Mouse (Mus musculus) thymus, adult 2 months (tissue): ENCODE measurements around the gene Sar1b.

Experiments
- CTCF ChIP-seq: fragments of 200-500 bp; IDR thresholded peaks from 2 replicates; pipeline ENCODE4 v1.5.1; 2012; ENCODE audit warnings: mild to moderate bottlenecking, control low read depth, low read length, moderate library complexity, borderline replicate concordance; ENCODE audit not compliant: control insufficient read depth, poor library complexity, insufficient read depth; ENCODE audit errors: extremely low read depth
- POLR2A ChIP-seq: fragments of 200-500 bp; IDR thresholded peaks from 2 replicates; pipeline ENCODE4 v1.6.1; 2012; ENCODE audit warnings: mild to moderate bottlenecking, low read length, control low read depth, moderate library complexity; ENCODE audit not compliant: control insufficient read depth, poor library complexity, insufficient read depth; ENCODE audit errors: extremely low read depth

DNA sequence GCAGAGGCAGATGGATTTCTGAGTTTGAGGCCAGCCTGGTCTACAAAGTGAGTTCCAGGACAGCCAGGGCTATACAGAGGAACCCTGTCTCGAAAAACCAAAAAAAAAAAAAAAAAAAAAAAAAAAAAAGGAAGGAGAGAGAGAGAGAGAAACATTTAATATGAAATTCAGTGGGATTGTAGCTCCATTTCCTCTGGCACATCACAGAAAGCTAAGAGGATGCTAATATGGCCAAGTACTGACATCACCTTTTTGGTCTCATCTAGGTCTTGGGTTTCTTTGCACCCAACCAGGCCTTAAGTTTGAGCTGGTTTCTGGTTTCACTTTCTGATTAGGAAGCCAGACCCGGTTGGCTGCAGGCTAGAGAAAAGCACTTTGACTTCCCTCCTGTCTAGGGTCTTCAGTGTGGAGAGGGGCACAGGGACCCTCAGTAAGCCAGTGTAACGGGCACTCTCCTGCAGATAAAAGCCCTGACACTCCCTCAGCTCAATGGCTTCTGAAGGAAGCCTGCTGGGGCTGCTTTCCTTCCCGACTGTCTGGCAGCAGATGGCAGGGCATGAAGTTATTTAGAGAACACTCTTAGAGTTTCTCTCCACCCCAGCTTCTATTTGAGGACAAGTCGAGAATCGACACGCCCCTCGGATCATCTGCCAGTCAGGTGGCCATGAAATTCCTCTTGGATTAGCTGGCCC, 37.3 kb downstream of the Sar1b start:
- TF ChIP-seq CTCF (no peak), POLR2A (no peak)
